Mouse (Mus musculus) liver, adult 2 months (tissue): ENCODE data around the gene Itga1. TPM values are rescaled to one million over a fixed set of nuclear protein-coding genes. Genes with fewer than 3 reads are reported as not detected.

Source experiments
- DNase-seq: peaks from one replicate; pipeline ENCODE4 v3.0.0-alpha.2; 2011; ENCODE audit warnings: low read depth, low spot score; ENCODE audit errors: extremely low read depth
- H3K27ac ChIP-seq: fragments of 200-500 bp; replicated peaks from 2 replicates; pipeline ENCODE4 v1.5.1; 2012; ENCODE audit warnings: low read depth, mild to moderate bottlenecking, control low read depth, inconsistent platforms, low read length; ENCODE audit not compliant: insufficient read depth
- H3K27me3 ChIP-seq: fragments of 200-500 bp; 2 replicates; pipeline ENCODE4 v1.6.1; 2012; ENCODE audit warnings: mild to moderate bottlenecking, moderate library complexity, low read length, inconsistent platforms; ENCODE audit not compliant: control insufficient read depth, insufficient read depth
- H3K36me3 ChIP-seq: fragments of 200-500 bp; 2 replicates; pipeline ENCODE4 v1.6.1; 2012; ENCODE audit warnings: low read length, inconsistent platforms; ENCODE audit not compliant: control insufficient read depth, insufficient read depth
- H3K4me1 ChIP-seq: fragments of 200-500 bp; 2 replicates; pipeline ENCODE4 v1.6.1; 2011; ENCODE audit warnings: low read length; ENCODE audit not compliant: control insufficient read depth, insufficient read depth
- H3K4me3 ChIP-seq: fragments of 200-500 bp; 2 replicates; pipeline ENCODE4 v1.5.1; 2011; ENCODE audit warnings: low read depth, mild to moderate bottlenecking, control low read depth, low read length, moderate library complexity; ENCODE audit not compliant: insufficient read depth
- H3K79me2 ChIP-seq: fragments of 200-500 bp; 2 replicates; pipeline ENCODE4 v1.6.1; 2012; ENCODE audit warnings: inconsistent platforms, mild to moderate bottlenecking, low read length, moderate library complexity; ENCODE audit not compliant: control insufficient read depth, insufficient read depth
- H3K9ac ChIP-seq: fragments of 200-500 bp; 2 replicates; pipeline ENCODE4 v1.6.1; 2012; ENCODE audit warnings: low read depth, mild to moderate bottlenecking, control low read depth, inconsistent platforms, low read length
- CTCF ChIP-seq: fragments of 200-500 bp; IDR thresholded peaks from 2 replicates; pipeline ENCODE4 v1.5.1; 2011; ENCODE audit warnings: low read depth, low read length, control low read depth
- POLR2A ChIP-seq: fragments of 200-500 bp; IDR thresholded peaks from 2 replicates; pipeline ENCODE4 v1.6.1; 2011; ENCODE audit warnings: low read length, control low read depth; ENCODE audit not compliant: insufficient read depth; ENCODE audit errors: extremely low read depth
- WGBS: fragments of 180-500 bp; shearing (Covaris S2); methylation state at CpG from one replicate; pipeline ENCODE4 v1.1.7; 2018; 5-methylcytosine and 5-hydroxymethylcytosine counted together
- polyA plus RNA-seq: library from polyadenylated mRNA; depleted of rRNA; stranded (reverse); fragments of >200 nt; gene quantifications from 2 replicates; pipeline ENCODE4 v1.2.3, GENCODE M21; 2012; rRNA removed
- total RNA-seq: library from RNA; depleted of rRNA; stranded (reverse); fragments of >200 nt; gene quantifications from 2 replicates; pipeline ENCODE4 v1.2.3, GENCODE M21; 2014; rRNA removed

Itga1 gene
- total and polyA plus RNA-seq, 2 experiments = 3.2 to 20.1 TPM

- WGBS = 78% methylated on average over 5 of the region's 5 CpGs
- H3K36me3 ChIP-seq = no peaks in the 10 kb centered on the region
- H3K27ac ChIP-seq = no peak overlapping the region
- peaks cover 8% of the 10 kb centered on the region for H3K4me1 ChIP-seq
- no peak overlapping the region for H3K9ac ChIP-seq
- no peak for TF ChIP-seq CTCF
- TF ChIP-seq POLR2A = no peak
- no peak overlapping the region for H3K4me3 ChIP-seq
- no peaks in the 10 kb centered on the region for H3K27me3 ChIP-seq
- no peak for DNase-seq
- no peaks in the 10 kb centered on the region for H3K79me2 ChIP-seq
These were observed 186.0 kb downstream of the Itga1 start for GRCm38 (mm10) chr13:114915767-114916166.

DNA sequence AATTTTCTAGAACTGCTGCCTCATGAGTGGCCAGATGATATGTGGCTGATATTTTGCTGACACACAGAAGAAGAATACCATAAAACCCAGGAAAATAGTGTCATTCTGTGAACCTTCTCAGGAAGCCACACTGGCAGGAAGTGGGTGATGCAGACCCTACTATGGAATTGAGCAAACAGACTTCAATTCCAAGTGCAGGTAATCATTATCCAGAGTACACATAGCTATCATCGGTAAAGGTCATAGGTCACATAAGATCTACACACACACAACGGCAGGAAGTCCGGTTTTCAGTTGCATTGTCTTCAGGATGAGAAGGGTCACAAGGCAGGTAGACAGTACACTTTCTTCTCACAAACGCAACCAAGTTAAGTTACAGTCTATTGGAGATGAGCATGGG is 186.8 kb downstream of the Itga1 start:
- WGBS = 8% methylated on average over 4 of the region's 4 CpGs
- H3K4me1 ChIP-seq = peaks cover 8% of the 10 kb centered on the region
- no peak overlapping the region for H3K27ac ChIP-seq
- no peaks in the 10 kb centered on the region for H3K36me3 ChIP-seq
- TF ChIP-seq POLR2A = no peak
- TF ChIP-seq CTCF = no peak
- no peaks in the 10 kb centered on the region for H3K27me3 ChIP-seq
- H3K79me2 ChIP-seq = no peaks in the 10 kb centered on the region
- peak; percentile 62 for DNase-seq
- no peak overlapping the region for H3K4me3 ChIP-seq
- H3K9ac ChIP-seq = no peak overlapping the region

- no peak overlapping the region for H3K27ac ChIP-seq
- TF ChIP-seq CTCF = no peak
- TF ChIP-seq POLR2A = no peak
- no peak for DNase-seq
- no peaks in the 10 kb centered on the region for H3K27me3 ChIP-seq
- no peaks in the 10 kb centered on the region for H3K36me3 ChIP-seq
- H3K79me2 ChIP-seq = no peaks in the 10 kb centered on the region
- peaks cover 8% of the 10 kb centered on the region for H3K4me1 ChIP-seq
- no peak overlapping the region for H3K9ac ChIP-seq
- no peak overlapping the region for H3K4me3 ChIP-seq
- 37% methylated on average over 4 of the region's 4 CpGs for WGBS
These were observed 187.2 kb downstream of the Itga1 start for GRCm38 (mm10) chr13:114914559-114914958.

DNA sequence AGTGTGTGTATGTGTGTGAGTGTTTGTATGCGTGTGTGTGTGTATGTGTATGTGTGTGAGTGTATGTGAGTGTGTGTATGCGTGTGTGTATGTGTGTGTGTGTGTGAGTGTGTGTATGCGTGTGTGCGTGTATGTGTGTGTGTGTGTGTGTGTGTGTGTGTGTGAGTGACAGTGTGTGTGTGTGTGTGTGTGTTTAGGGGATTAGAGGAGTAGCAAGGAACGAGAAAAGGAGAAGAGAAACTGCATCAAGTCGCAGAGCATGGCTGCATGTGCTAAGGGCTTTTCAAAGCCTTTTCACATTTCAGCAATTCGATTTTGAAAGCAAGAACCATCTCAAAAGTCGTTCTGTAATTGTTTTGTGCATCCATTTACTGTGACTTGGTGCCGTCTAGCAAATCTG is 191.1 kb downstream of the Itga1 start:
- Histone ChIP-seq H3K36me3 (no peaks in the 10 kb centered on the region), H3K79me2 (no peaks in the 10 kb centered on the region), H3K27ac (no peak overlapping the region), H3K4me1 (peaks cover 8% of the 10 kb centered on the region), H3K4me3 (no peak overlapping the region), H3K9ac (no peak overlapping the region), H3K27me3 (no peaks in the 10 kb centered on the region)
- DNase-seq = no peak
- TF ChIP-seq CTCF (no peak), POLR2A (no peak)
- WGBS = 79% methylated on average over 9 of the region's 9 CpGs

GRCm38 (mm10) chr13:114909514-114909913 is 192.2 kb downstream of the Itga1 start:
- WGBS = 82% methylated on average over 5 of the region's 5 CpGs
- H3K79me2 ChIP-seq = no peaks in the 10 kb centered on the region
- H3K36me3 ChIP-seq = no peaks in the 10 kb centered on the region
- no peak for TF ChIP-seq POLR2A
- no peak for TF ChIP-seq CTCF
- H3K9ac ChIP-seq = no peak overlapping the region
- H3K4me3 ChIP-seq = no peak overlapping the region
- peaks cover under 1% of the 10 kb centered on the region; the same call in 1 of the 2 replicates for H3K4me1 ChIP-seq
- no peak for DNase-seq
- no peak overlapping the region for H3K27ac ChIP-seq
- H3K27me3 ChIP-seq = no peaks in the 10 kb centered on the region

- no peak for DNase-seq
- no peak overlapping the region for H3K27ac ChIP-seq
- TF ChIP-seq CTCF (no peak), POLR2A (no peak)
- no peak overlapping the region for H3K9ac ChIP-seq
- H3K36me3 ChIP-seq = no peaks in the 10 kb centered on the region
- 90% methylated on average over 4 of the region's 4 CpGs for WGBS
- no peaks in the 10 kb centered on the region for H3K27me3 ChIP-seq
- H3K4me1 ChIP-seq = no peaks in the 10 kb centered on the region
- H3K4me3 ChIP-seq = no peak overlapping the region
- no peaks in the 10 kb centered on the region for H3K79me2 ChIP-seq
These were observed 193.9 kb downstream of the Itga1 start for GRCm38 (mm10) chr13:114907876-114908275.

Other genes with a start within 250 kb of the Itga1 start
- gene Itga2, start 169.9 kb downstream of the Itga1 start, total RNA-seq = 0.07 and 0.09 TPM in 2 replicates
- gene Itga2, start 169.9 kb downstream of the Itga1 start, polyA plus RNA-seq = 0.01 TPM in 2 replicates
- gene Pelo, start 11.8 kb downstream of the Itga1 start, total RNA-seq = 3.8 and 5.1 TPM in 2 replicates
- gene Pelo, start 11.8 kb downstream of the Itga1 start, polyA plus RNA-seq = 20.3 and 28.5 TPM in 2 replicates
- gene Gm49395, start within 50 bp of the Itga1 start, total RNA-seq = 1.6 and 2.7 TPM in 2 replicates
- 1.5 and 1.6 TPM in 2 replicates for gene Gm49395, start within 50 bp of the Itga1 start, polyA plus RNA-seq